Mouse (Mus musculus) forebrain, embryonic 15.5 days (tissue): ENCODE measurements around the gene Kcnh5. TPM values are rescaled to one million over a fixed set of nuclear protein-coding genes. Genes with fewer than 3 reads are reported as not detected.

Experiments
- ATAC-seq: fragments of 200-750 bp; cut with Nextera tagmentation; replicated peaks from 2 replicates; pipeline ENCODE4 v1.8.0; 2017; ENCODE audit warnings: mild to moderate bottlenecking, moderate TSS enrichment, moderate library complexity
- H3K27ac ChIP-seq: fragments of 300-500 bp; sonication (generic); replicated peaks from 2 replicates; pipeline ENCODE4 v1.5.1; 2015; ENCODE audit warnings: mild to moderate bottlenecking, inconsistent platforms
- H3K27me3 ChIP-seq: fragments of 300-500 bp; sonication (generic); 2 replicates; pipeline ENCODE4 v1.6.1; 2015; ENCODE audit warnings: inconsistent platforms
- H3K36me3 ChIP-seq: fragments of 300-500 bp; sonication (generic); 2 replicates; pipeline ENCODE4 v1.6.1; 2015; ENCODE audit warnings: mild to moderate bottlenecking, inconsistent platforms
- H3K4me1 ChIP-seq: fragments of 300-500 bp; sonication (generic); 2 replicates; pipeline ENCODE4 v1.6.1; 2015; ENCODE audit warnings: inconsistent platforms
- H3K4me2 ChIP-seq: fragments of 300-500 bp; sonication (generic); replicated peaks from 2 replicates; pipeline ENCODE4 v1.6.1; 2015; ENCODE audit warnings: mild to moderate bottlenecking, inconsistent platforms
- H3K4me3 ChIP-seq: fragments of 300-500 bp; sonication (generic); 2 replicates; pipeline ENCODE4 v1.5.1; 2015; ENCODE audit warnings: mild to moderate bottlenecking, inconsistent platforms
- H3K9ac ChIP-seq: fragments of 300-500 bp; sonication (generic); replicated peaks from 2 replicates; pipeline ENCODE4 v1.6.1; 2015; ENCODE audit warnings: mild to moderate bottlenecking, inconsistent platforms
- H3K9me3 ChIP-seq: fragments of 300-500 bp; sonication (generic); 2 replicates; pipeline ENCODE4 v1.6.1; 2016; ENCODE audit warnings: inconsistent platforms
- WGBS: fragments of 180-500 bp; shearing (Covaris S2); methylation state at CpG from one replicate; pipeline ENCODE4 v1.1.7; 2015; ENCODE audit warnings: mixed read lengths; 5-methylcytosine and 5-hydroxymethylcytosine counted together
- polyA plus RNA-seq: library from polyadenylated mRNA; unstranded; fragments of >200 nt; fragmentation: Nextera tagmentation; extraction: Ambion mirVana; gene quantifications from 2 replicates; pipeline ENCODE4 v1.2.1, GENCODE M21; 2015

The Kcnh5 gene
- polyA plus RNA-seq = 3.1 and 3.4 TPM in 2 replicates

- Histone ChIP-seq H3K36me3 (no peaks in the 10 kb centered on the region), H3K4me3 (peak within 1 kb of the TSS; percentile 71), H3K9me3 (no peaks in the 10 kb centered on the region), H3K4me1 (peaks cover 31% of the 10 kb centered on the region), H3K9ac (peak within 1 kb of the TSS; percentile 69), H3K4me2 (peak within 1 kb of the TSS; percentile 60), H3K27me3 (no peaks in the 10 kb centered on the region), H3K27ac (peak within 1 kb of the TSS; percentile 91)
- ATAC-seq = peak; percentile 95
- under 1% methylated on average over 51 of the region's 52 CpGs for WGBS
These were observed at the start of gene Kcnh5 for GRCm38 (mm10) chr12:75176691-75177645. Kcnh5 (minus strand) TSS chr12:75177332.

DNA sequence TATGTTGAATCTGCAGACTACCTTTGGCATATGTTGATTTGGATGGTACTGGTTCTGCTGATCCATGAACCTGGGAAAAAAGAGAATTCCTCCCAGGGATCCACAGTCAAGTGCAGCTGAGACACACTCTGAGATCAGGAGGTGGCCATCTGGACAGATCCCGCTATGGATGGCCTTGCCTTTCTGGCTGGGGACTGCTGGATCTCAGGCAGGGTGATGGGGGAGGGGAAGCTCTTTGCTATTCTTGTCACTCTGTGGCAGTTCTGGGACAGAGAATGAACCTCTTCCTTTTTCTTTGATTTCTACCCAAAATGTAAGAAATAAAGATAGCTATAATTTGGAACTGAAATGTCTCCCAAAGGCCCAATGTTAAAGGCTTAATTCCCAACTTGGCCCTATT, 46.8 kb upstream of the Kcnh5 start:
- H3K9ac ChIP-seq = no peak overlapping the region
- H3K27ac ChIP-seq = no peak overlapping the region
- no peaks in the 10 kb centered on the region for H3K9me3 ChIP-seq
- no peak overlapping the region for H3K4me3 ChIP-seq
- no peaks in the 10 kb centered on the region for H3K36me3 ChIP-seq
- no peaks in the 10 kb centered on the region for H3K27me3 ChIP-seq
- ATAC-seq = no peak
- no peak overlapping the region for H3K4me2 ChIP-seq
- 89% methylated on average over 1 of the region's 1 CpGs for WGBS
- H3K4me1 ChIP-seq = no peaks in the 10 kb centered on the region

DNA sequence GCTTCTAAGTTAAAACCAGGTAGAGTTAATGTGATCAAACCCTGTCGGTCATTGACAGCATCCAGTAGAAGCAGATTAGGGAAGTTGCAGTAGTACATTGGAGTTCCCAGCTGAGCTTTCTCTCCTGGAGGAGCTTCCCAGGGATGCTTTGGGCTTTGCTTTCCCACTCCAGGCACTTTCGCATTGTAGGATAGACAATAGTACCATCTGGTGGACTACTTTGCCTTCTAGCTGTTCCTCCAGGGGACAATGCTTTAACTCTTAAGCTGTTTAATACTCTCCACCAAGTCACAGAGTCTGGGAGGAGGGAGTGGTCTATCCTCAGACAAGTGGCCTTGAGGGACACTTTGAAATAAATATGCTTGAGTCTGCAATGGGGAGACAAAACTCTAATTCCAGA, 12.3 kb upstream of the Kcnh5 start:
- WGBS = 44% methylated on average over 2 of the region's 2 CpGs
- no peaks in the 10 kb centered on the region for H3K9me3 ChIP-seq
- H3K27me3 ChIP-seq = no peaks in the 10 kb centered on the region
- no peak overlapping the region for H3K4me2 ChIP-seq
- no peak for ATAC-seq
- H3K36me3 ChIP-seq = no peaks in the 10 kb centered on the region
- H3K4me3 ChIP-seq = no peak overlapping the region
- no peak overlapping the region for H3K27ac ChIP-seq
- no peaks in the 10 kb centered on the region for H3K4me1 ChIP-seq
- H3K9ac ChIP-seq = no peak overlapping the region

GRCm38 (mm10) chr12:75182646-75183045, 5.5 kb upstream of the Kcnh5 start:
- Histone ChIP-seq H3K27me3 (no peaks in the 10 kb centered on the region), H3K9ac (no peak overlapping the region), H3K9me3 (no peaks in the 10 kb centered on the region), H3K4me2 (no peak overlapping the region), H3K27ac (no peak overlapping the region), H3K4me1 (peaks cover 22% of the 10 kb centered on the region), H3K4me3 (no peak overlapping the region), H3K36me3 (no peaks in the 10 kb centered on the region)
- no peak for ATAC-seq
- 88% methylated on average over 7 of the region's 7 CpGs for WGBS

DNA sequence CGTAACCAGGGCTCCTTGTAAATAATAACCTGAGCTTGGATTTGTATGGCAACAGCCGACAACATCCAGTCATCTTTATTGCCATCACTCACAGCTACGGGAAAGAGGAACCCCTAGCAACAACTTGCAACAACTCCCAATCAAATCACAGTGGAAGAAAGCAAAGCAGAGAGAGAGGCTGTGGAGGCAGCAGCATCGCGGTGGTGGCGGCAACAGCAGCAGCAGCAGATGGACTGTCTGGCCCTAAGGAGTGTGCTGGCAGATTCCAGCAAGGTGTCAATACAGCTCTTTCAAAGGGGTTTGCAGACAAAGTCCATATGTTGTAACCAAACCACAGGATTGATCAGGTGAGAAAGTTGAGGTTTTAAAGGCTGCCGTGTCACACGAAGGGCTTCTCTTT, 2.4 kb upstream of the Kcnh5 start:
- Histone ChIP-seq H3K4me1 (peaks cover 31% of the 10 kb centered on the region), H3K9me3 (no peaks in the 10 kb centered on the region), H3K27me3 (no peaks in the 10 kb centered on the region), H3K4me2 (no peak overlapping the region), H3K4me3 (no peak overlapping the region), H3K27ac (0 out of 2 replicates have a peak overlapping the region, but pooled peaks have one; percentile 25), H3K9ac (no peak overlapping the region), H3K36me3 (no peaks in the 10 kb centered on the region)
- 32% methylated on average over 8 of the region's 8 CpGs for WGBS
- ATAC-seq = no peak

DNA sequence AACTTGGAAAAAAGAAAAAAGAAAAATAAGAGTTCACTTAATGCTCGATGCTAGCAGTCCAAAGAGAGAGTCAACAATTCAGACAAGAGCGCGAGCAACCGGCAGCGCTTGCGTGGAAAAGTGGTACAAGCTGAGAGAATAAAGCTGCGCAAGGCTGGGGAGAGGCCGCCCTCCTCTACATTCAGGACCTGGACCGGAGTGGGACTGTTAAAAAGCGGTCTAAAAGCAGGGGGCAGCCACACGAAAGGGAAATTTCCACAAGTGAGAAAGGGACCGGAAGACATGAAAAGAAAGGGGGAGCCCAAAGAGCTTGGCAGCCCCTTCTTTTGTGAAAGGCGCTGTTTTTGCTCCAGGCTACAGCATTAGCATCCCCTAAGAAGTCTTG, 506 bp upstream of the Kcnh5 start:
- no peaks in the 10 kb centered on the region for H3K9me3 ChIP-seq
- H3K4me2 ChIP-seq = peak overlapping the region; percentile 60
- peak overlapping the region; percentile 91 for H3K27ac ChIP-seq
- H3K27me3 ChIP-seq = no peaks in the 10 kb centered on the region
- peak overlapping the region; percentile 69 for H3K9ac ChIP-seq
- peak; percentile 41 for ATAC-seq
- H3K4me1 ChIP-seq = peaks cover 31% of the 10 kb centered on the region
- H3K36me3 ChIP-seq = no peaks in the 10 kb centered on the region
- under 1% methylated on average over 13 of the region's 13 CpGs for WGBS
- peak overlapping the region; percentile 71 for H3K4me3 ChIP-seq

DNA sequence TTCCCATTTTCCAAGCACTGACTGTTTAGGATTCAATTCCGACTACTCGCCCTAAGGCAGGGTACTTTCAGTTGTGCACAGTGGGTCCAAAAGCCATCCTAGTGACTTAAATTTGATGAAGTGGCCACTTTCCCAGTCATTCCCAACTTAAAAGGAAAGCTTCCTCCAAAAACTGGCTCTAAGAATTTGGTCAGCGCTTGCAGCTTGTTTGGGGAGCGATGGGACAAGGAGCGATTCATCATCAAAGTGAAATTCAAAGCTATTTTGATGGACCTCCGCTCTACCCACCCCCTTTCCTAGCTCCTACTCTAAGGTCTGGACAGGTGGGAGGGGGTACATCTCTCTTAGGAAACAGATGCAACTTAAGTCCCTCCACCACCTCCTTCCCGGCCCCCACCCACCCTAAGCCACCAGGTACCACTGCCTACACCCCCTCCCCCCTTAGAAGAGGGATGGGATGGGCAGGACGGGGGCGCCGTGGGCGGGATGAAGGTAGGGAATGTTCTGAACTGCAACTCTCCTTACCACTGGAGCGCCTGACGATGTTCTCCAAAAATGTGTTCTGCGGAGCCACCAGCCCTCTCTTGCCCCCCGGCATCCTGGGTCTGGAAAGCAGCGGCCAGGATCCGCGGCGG, 1.1 kb downstream of the Kcnh5 start:
- Histone ChIP-seq H3K9me3 (no peaks in the 10 kb centered on the region), H3K27me3 (no peaks in the 10 kb centered on the region), H3K4me3 (peak overlapping the region; percentile 71), H3K4me1 (peaks cover 31% of the 10 kb centered on the region), H3K27ac (peak overlapping the region; percentile 91), H3K4me2 (peak overlapping the region; percentile 60), H3K9ac (peak overlapping the region; percentile 69), H3K36me3 (no peaks in the 10 kb centered on the region)
- 3% methylated on average over 19 of the region's 19 CpGs for WGBS
- peak; percentile 29 for ATAC-seq

DNA sequence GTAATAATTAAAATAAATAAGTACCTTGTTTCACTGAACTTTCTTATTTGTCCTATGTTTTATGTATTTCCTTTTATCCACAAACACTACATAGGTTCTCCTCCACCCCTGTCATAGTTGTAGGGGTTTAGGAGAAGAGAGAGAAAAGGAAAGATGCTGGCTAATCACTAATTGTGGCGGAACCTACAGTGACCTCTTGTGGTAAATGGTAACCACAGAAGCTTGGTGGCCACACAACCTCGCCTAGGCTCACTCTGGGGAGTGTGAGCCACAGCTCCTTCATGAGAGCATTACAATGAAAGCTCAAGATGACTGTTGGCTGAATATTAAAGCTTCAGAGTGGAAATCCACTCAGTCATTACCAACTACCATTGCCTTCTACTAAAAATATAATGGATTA, 6.2 kb downstream of the Kcnh5 start:
- H3K36me3 ChIP-seq = no peaks in the 10 kb centered on the region
- no peak overlapping the region for H3K4me3 ChIP-seq
- H3K27me3 ChIP-seq = no peaks in the 10 kb centered on the region
- H3K4me1 ChIP-seq = peaks cover 3% of the 10 kb centered on the region
- H3K9me3 ChIP-seq = no peaks in the 10 kb centered on the region
- H3K9ac ChIP-seq = no peak overlapping the region
- WGBS = 29% methylated on average over 2 of the region's 2 CpGs
- H3K4me2 ChIP-seq = no peak overlapping the region
- H3K27ac ChIP-seq = no peak overlapping the region
- ATAC-seq = 0 out of 2 replicates have a peak, but pooled peaks have one; percentile 19

DNA sequence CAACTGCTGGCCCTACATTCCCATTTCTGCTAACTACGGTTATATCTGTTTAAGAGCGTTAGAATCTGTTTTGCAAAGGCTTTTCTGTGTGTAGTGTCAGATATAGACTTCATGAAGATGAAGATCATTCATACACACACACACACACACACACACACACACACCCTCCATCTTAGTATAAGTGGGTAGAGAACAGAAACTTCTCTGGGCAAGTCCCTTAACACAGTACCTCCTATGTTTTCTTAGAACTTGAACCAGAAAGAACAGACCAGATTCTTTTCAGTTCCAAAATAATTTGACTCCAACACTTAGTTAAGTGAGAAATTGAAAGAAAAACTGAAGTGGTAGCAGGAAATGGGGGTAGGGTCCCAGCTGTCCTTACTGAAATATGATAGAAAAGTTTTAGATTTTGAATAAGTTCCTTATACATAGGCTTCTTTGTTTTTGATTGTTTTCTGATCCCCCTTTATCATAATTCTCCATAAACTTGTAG, 24.0 kb downstream of the Kcnh5 start:
- Histone ChIP-seq H3K36me3 (no peaks in the 10 kb centered on the region), H3K4me3 (no peak overlapping the region), H3K4me1 (no peaks in the 10 kb centered on the region), H3K27me3 (no peaks in the 10 kb centered on the region), H3K9ac (no peak overlapping the region), H3K9me3 (no peaks in the 10 kb centered on the region), H3K4me2 (no peak overlapping the region), H3K27ac (no peak overlapping the region)
- WGBS = 89% methylated on average over 2 of the region's 2 CpGs
- ATAC-seq = no peak

DNA sequence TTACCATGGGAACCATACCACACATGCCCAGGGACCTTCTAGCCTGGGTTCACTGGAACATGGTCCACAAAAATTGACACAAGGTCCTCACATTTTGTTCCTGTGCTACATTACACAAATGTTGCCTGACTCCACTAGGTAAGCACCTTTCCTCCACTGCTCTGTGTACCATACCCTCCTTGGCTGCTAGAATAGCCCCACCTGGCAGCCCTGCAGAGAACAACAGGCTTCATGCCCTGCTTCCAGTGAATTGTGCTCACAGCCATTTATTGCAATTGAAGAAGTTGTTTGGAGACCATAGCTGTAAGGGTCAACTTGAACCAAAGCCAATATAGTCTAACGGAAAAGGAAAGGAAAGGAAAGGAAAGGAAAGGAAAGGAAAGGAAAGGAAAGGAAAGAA, 37.3 kb downstream of the Kcnh5 start:
- Histone ChIP-seq H3K4me2 (no peak overlapping the region), H3K4me1 (no peaks in the 10 kb centered on the region), H3K4me3 (no peak overlapping the region), H3K27ac (no peak overlapping the region), H3K27me3 (no peaks in the 10 kb centered on the region), H3K36me3 (no peaks in the 10 kb centered on the region), H3K9me3 (no peaks in the 10 kb centered on the region), H3K9ac (no peak overlapping the region)
- ATAC-seq = no peak
- WGBS = 82% methylated on average over 1 of the region's 1 CpGs

- Histone ChIP-seq H3K4me2 (no peak overlapping the region), H3K9ac (no peak overlapping the region), H3K36me3 (no peaks in the 10 kb centered on the region), H3K9me3 (no peaks in the 10 kb centered on the region), H3K27me3 (no peaks in the 10 kb centered on the region), H3K27ac (no peak overlapping the region), H3K4me1 (no peaks in the 10 kb centered on the region), H3K4me3 (no peak overlapping the region)
- no peak for ATAC-seq
- WGBS = 77% methylated on average over 5 of the region's 5 CpGs
These were observed 85.2 kb downstream of the Kcnh5 start for GRCm38 (mm10) chr12:75091921-75092320.

DNA sequence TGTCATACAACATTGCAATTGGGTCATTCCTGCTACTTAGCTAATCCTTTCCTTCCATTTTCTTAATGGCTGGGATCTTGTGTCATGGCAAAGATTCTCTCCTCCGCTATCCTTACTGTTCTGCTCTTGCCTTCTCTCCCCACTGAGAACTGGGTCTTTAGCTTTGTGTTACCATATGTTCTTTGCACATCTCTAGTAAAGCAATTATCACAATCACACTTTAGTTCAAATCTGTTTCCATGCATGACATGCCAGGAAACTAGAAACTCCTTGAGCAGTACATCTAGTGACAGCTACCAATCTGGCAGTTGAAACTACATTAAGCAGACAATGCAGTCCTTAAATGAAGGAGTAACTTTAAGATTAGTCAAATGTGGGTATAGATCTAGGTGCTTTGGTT, 86.2 kb downstream of the Kcnh5 start:
- H3K9ac ChIP-seq = no peak overlapping the region
- H3K27me3 ChIP-seq = no peaks in the 10 kb centered on the region
- H3K4me3 ChIP-seq = no peak overlapping the region
- H3K4me2 ChIP-seq = no peak overlapping the region
- no peaks in the 10 kb centered on the region for H3K9me3 ChIP-seq
- H3K4me1 ChIP-seq = no peaks in the 10 kb centered on the region
- 83% methylated on average over 1 of the region's 1 CpGs for WGBS
- peak overlapping the region; percentile 38; the same call in 1 of the 2 replicates for H3K27ac ChIP-seq
- H3K36me3 ChIP-seq = no peaks in the 10 kb centered on the region
- 0 out of 2 replicates have a peak, but pooled peaks have one; percentile 16 for ATAC-seq
